Mouse (Mus musculus) bone marrow, adult 2 months (tissue): ENCODE data around the gene Epn3.

Source experiments
- CTCF ChIP-seq: fragments of 200-500 bp; IDR thresholded peaks from 2 replicates; pipeline ENCODE4 v1.5.1; 2011; ENCODE audit warnings: low read length, control low read depth; ENCODE audit not compliant: control insufficient read depth, insufficient read depth
- POLR2A ChIP-seq: fragments of 200-500 bp; IDR thresholded peaks from 2 replicates; pipeline ENCODE4 v1.6.1; 2011; ENCODE audit warnings: low read depth, mild to moderate bottlenecking, control low read depth, low read length, borderline replicate concordance; ENCODE audit not compliant: control insufficient read depth

GRCm38 (mm10) chr11:94513452-94513851 lies 13.7 kb upstream of the Epn3 start:
- TF ChIP-seq CTCF, result no peak
- TF ChIP-seq POLR2A, result no peak
